Mouse (Mus musculus) lung, embryonic 14.5 days (tissue): ENCODE results near the gene Trpc5. TPM values are rescaled to one million over a fixed set of nuclear protein-coding genes. Genes with fewer than 3 reads are reported as not detected.

Experiments
- ATAC-seq: fragments of 200-750 bp; cut with Nextera tagmentation; 2 replicates; pipeline ENCODE4 v1.8.0; 2017; ENCODE audit warnings: mild to moderate bottlenecking, moderate TSS enrichment, moderate library complexity; ENCODE audit not compliant: insufficient read depth
- DNase-seq: peaks from one replicate; pipeline ENCODE4 v3.0.0-alpha.2; 2015
- H3K27ac ChIP-seq: fragments of 300-500 bp; sonication (generic); 2 replicates; pipeline ENCODE4 v1.5.1; 2014; ENCODE audit warnings: low read depth, mild to moderate bottlenecking, moderate library complexity
- H3K27me3 ChIP-seq: fragments of 300-500 bp; sonication (generic); 2 replicates; pipeline ENCODE4 v1.6.1; 2014; ENCODE audit warnings: low read length, control low read depth; ENCODE audit not compliant: insufficient read depth
- H3K36me3 ChIP-seq: fragments of 300-500 bp; sonication (generic); 2 replicates; pipeline ENCODE4 v1.6.1; 2014; ENCODE audit warnings: control low read depth; ENCODE audit not compliant: insufficient read depth
- H3K4me1 ChIP-seq: fragments of 300-500 bp; sonication (generic); 2 replicates; pipeline ENCODE4 v1.6.1; 2014; ENCODE audit warnings: antibody characterized with exemption, control low read depth; ENCODE audit not compliant: insufficient read depth
- H3K4me2 ChIP-seq: fragments of 300-500 bp; sonication (generic); 2 replicates; pipeline ENCODE4 v1.6.1; 2014; ENCODE audit warnings: mild to moderate bottlenecking
- H3K4me3 ChIP-seq: fragments of 300-500 bp; sonication (generic); 2 replicates; pipeline ENCODE4 v1.5.1; 2014; ENCODE audit warnings: low read depth, low read length
- H3K9ac ChIP-seq: fragments of 300-500 bp; sonication (generic); 2 replicates; pipeline ENCODE4 v1.6.1; 2014
- H3K9me3 ChIP-seq: fragments of 300-500 bp; sonication (generic); 2 replicates; pipeline ENCODE4 v1.6.1; 2016; ENCODE audit warnings: low read depth, low read length, control low read depth
- CTCF ChIP-seq: IDR thresholded peaks from 2 replicates; pipeline ENCODE4 v1.5.1; 2016; ENCODE audit warnings: antibody characterized with exemption, low read depth
- WGBS: fragments of 180-500 bp; shearing (Covaris S2); extraction: QIAGEN DNeasy Blood & Tissue Kit; methylation state at CpG from one replicate; pipeline ENCODE4 v1.1.7; 2014; 5-methylcytosine and 5-hydroxymethylcytosine counted together
- polyA plus RNA-seq: library from polyadenylated mRNA; unstranded; fragments of >200 nt; fragmentation: Nextera tagmentation; extraction: Ambion mirVana; gene quantifications from 2 replicates; pipeline ENCODE4 v1.2.1, GENCODE M21; 2014

The Trpc5 gene
- polyA plus RNA-seq, 1 experiment from 2014 or later: 0.04 TPM

- Histone ChIP-seq H3K4me3 (no peak overlapping the region), H3K36me3 (no peaks in the 10 kb centered on the region), H3K9ac (no peak overlapping the region), H3K27ac (no peak overlapping the region), H3K27me3 (no peaks in the 10 kb centered on the region), H3K4me1 (no peaks in the 10 kb centered on the region), H3K9me3 (no peaks in the 10 kb centered on the region), H3K4me2 (no peak overlapping the region)
- TF ChIP-seq CTCF: peak; percentile 37
- peak; percentile 23 for DNase-seq
- 42% methylated on average over 1 of the region's 1 CpGs for WGBS
- no peak for ATAC-seq
These were observed 42.6 kb downstream of the Trpc5 start for GRCm38 (mm10) chrX:144645394-144645793.

- Histone ChIP-seq H3K4me2 (no peak overlapping the region), H3K9me3 (no peaks in the 10 kb centered on the region), H3K27me3 (no peaks in the 10 kb centered on the region), H3K4me1 (no peaks in the 10 kb centered on the region), H3K9ac (no peak overlapping the region), H3K4me3 (no peak overlapping the region), H3K27ac (no peak overlapping the region), H3K36me3 (no peaks in the 10 kb centered on the region)
- ATAC-seq (no peak), DNase-seq (no peak)
- 49% methylated on average over 2 of the region's 3 CpGs for WGBS
- TF ChIP-seq CTCF: no peak
These were observed 43.2 kb downstream of the Trpc5 start for GRCm38 (mm10) chrX:144644756-144645155.

- ATAC-seq (no peak), DNase-seq (no peak)
- Histone ChIP-seq H3K36me3 (no peaks in the 10 kb centered on the region), H3K9ac (no peak overlapping the region), H3K4me2 (no peak overlapping the region), H3K4me1 (no peaks in the 10 kb centered on the region), H3K27ac (no peak overlapping the region), H3K4me3 (no peak overlapping the region), H3K9me3 (no peaks in the 10 kb centered on the region), H3K27me3 (no peaks in the 10 kb centered on the region)
- no peak for TF ChIP-seq CTCF
- WGBS: 33% methylated on average over 4 of the region's 4 CpGs
These were observed 75.2 kb downstream of the Trpc5 start for GRCm38 (mm10) chrX:144612753-144613152.

- peak; percentile 32 for DNase-seq
- Histone ChIP-seq H3K4me2 (no peak overlapping the region), H3K9ac (no peak overlapping the region), H3K9me3 (no peaks in the 10 kb centered on the region), H3K27ac (no peak overlapping the region), H3K4me3 (no peak overlapping the region), H3K36me3 (no peaks in the 10 kb centered on the region), H3K4me1 (no peaks in the 10 kb centered on the region), H3K27me3 (no peaks in the 10 kb centered on the region)
- ATAC-seq: peak; percentile 54; the same call in 1 of the 2 replicates
- TF ChIP-seq CTCF: no peak
- WGBS: 10% methylated on average over 1 of the region's 1 CpGs
These were observed 151.5 kb downstream of the Trpc5 start for GRCm38 (mm10) chrX:144536431-144536830.

- no peak for TF ChIP-seq CTCF
- no peaks in the 10 kb centered on the region for H3K4me1 ChIP-seq
- H3K27ac ChIP-seq: no peak overlapping the region
- no peak overlapping the region for H3K9ac ChIP-seq
- H3K4me3 ChIP-seq: no peak overlapping the region
- DNase-seq (no peak), ATAC-seq (no peak)
- no peaks in the 10 kb centered on the region for H3K27me3 ChIP-seq
- no peak overlapping the region for H3K4me2 ChIP-seq
- 48% methylated on average over 7 of the region's 7 CpGs for WGBS
- no peaks in the 10 kb centered on the region for H3K36me3 ChIP-seq
- H3K9me3 ChIP-seq: no peaks in the 10 kb centered on the region
These were observed 161.9 kb downstream of the Trpc5 start for GRCm38 (mm10) chrX:144526042-144526441.

GRCm38 (mm10) chrX:144523239-144523638, 164.7 kb downstream of the Trpc5 start:
- ATAC-seq: no peak
- H3K36me3 ChIP-seq: no peaks in the 10 kb centered on the region
- no peaks in the 10 kb centered on the region for H3K4me1 ChIP-seq
- H3K27ac ChIP-seq: no peak overlapping the region
- H3K27me3 ChIP-seq: no peaks in the 10 kb centered on the region
- H3K9ac ChIP-seq: no peak overlapping the region
- TF ChIP-seq CTCF: no peak
- no peak overlapping the region for H3K4me3 ChIP-seq
- no peak overlapping the region for H3K4me2 ChIP-seq
- DNase-seq: no peak
- no peaks in the 10 kb centered on the region for H3K9me3 ChIP-seq
- 81% methylated on average over 5 of the region's 5 CpGs for WGBS

- ATAC-seq: no peak
- Histone ChIP-seq H3K4me1 (no peaks in the 10 kb centered on the region), H3K9me3 (no peaks in the 10 kb centered on the region), H3K4me3 (no peak overlapping the region), H3K27me3 (no peaks in the 10 kb centered on the region), H3K36me3 (no peaks in the 10 kb centered on the region), H3K4me2 (no peak overlapping the region), H3K9ac (no peak overlapping the region), H3K27ac (no peak overlapping the region)
- WGBS: 74% methylated on average over 1 of the region's 1 CpGs
- TF ChIP-seq CTCF: no peak
- no peak for DNase-seq
These were observed 196.6 kb downstream of the Trpc5 start for GRCm38 (mm10) chrX:144491394-144491793.

- no peak for TF ChIP-seq CTCF
- 92% methylated on average over 2 of the region's 2 CpGs for WGBS
- Histone ChIP-seq H3K4me1 (no peaks in the 10 kb centered on the region), H3K9ac (no peak overlapping the region), H3K9me3 (no peaks in the 10 kb centered on the region), H3K4me2 (no peak overlapping the region), H3K27ac (no peak overlapping the region), H3K4me3 (no peak overlapping the region), H3K36me3 (no peaks in the 10 kb centered on the region), H3K27me3 (no peaks in the 10 kb centered on the region)
- DNase-seq (no peak), ATAC-seq (no peak)
These were observed 223.6 kb downstream of the Trpc5 start for GRCm38 (mm10) chrX:144464416-144464815.
